Mouse (Mus musculus) kidney, postnatal 0 days (tissue): ENCODE measurements around the gene Arhgef5. TPM values are rescaled to one million over a fixed set of nuclear protein-coding genes. Genes with fewer than 3 reads are reported as not detected.
A peak's percentile ranks its signal among the peaks of the same experiment; 100 is the strongest.

Experiments
- ATAC-seq: fragments of 200-750 bp; cut with Nextera tagmentation; replicated peaks from 2 replicates; pipeline ENCODE4 v1.8.0; 2017; ENCODE audit warnings: low read depth, moderate number of reproducible peaks, moderate TSS enrichment, moderate library complexity; ENCODE audit not compliant: low FRiP score
- DNase-seq: peaks from one replicate; pipeline ENCODE4 v3.0.0-alpha.2; 2016; ENCODE audit warnings: low spot score
- H3K27ac ChIP-seq: fragments of 300-500 bp; sonication (generic); 2 replicates; pipeline ENCODE4 v1.5.1; 2014; ENCODE audit warnings: mild to moderate bottlenecking
- H3K27me3 ChIP-seq: fragments of 300-500 bp; sonication (generic); 2 replicates; pipeline ENCODE4 v1.6.1; 2014; ENCODE audit warnings: low read length, mixed read lengths; ENCODE audit not compliant: insufficient read depth
- H3K36me3 ChIP-seq: fragments of 300-500 bp; sonication (generic); 2 replicates; pipeline ENCODE4 v1.6.1; 2014; ENCODE audit warnings: low read length, mixed read lengths; ENCODE audit not compliant: insufficient read depth
- H3K4me1 ChIP-seq: fragments of 300-500 bp; sonication (generic); replicated peaks from 2 replicates; pipeline ENCODE4 v1.6.1; 2014; ENCODE audit warnings: antibody characterized with exemption, low read length, mixed read lengths; ENCODE audit not compliant: insufficient read depth
- H3K4me2 ChIP-seq: fragments of 300-500 bp; sonication (generic); 2 replicates; pipeline ENCODE4 v1.6.1; 2014; ENCODE audit warnings: mild to moderate bottlenecking, low read length, moderate library complexity, mixed read lengths
- H3K4me3 ChIP-seq: fragments of 300-500 bp; sonication (generic); replicated peaks from 2 replicates; pipeline ENCODE4 v1.5.1; 2014; ENCODE audit warnings: low read depth, low read length
- H3K9ac ChIP-seq: fragments of 300-500 bp; sonication (generic); 2 replicates; pipeline ENCODE4 v1.6.1; 2014; ENCODE audit warnings: low read depth, low read length
- H3K9me3 ChIP-seq: fragments of 300-500 bp; sonication (generic); replicated peaks from 2 replicates; pipeline ENCODE4 v1.6.1; 2016; ENCODE audit warnings: low read length, inconsistent platforms, mixed read lengths
- CTCF ChIP-seq: IDR thresholded peaks from 2 replicates; pipeline ENCODE4 v1.5.1; 2016; ENCODE audit warnings: antibody characterized with exemption, low read depth, mild to moderate bottlenecking, moderate library complexity
- WGBS: fragments of 180-500 bp; shearing (Covaris S2); extraction: QIAGEN DNeasy Blood & Tissue Kit; methylation state at CpG from one replicate; pipeline ENCODE4 v1.1.7; 2014; 5-methylcytosine and 5-hydroxymethylcytosine counted together
- polyA plus RNA-seq: library from polyadenylated mRNA; unstranded; fragments of >200 nt; fragmentation: Nextera tagmentation; extraction: Ambion mirVana; gene quantifications from 2 replicates; pipeline ENCODE4 v1.2.1, GENCODE M21; 2015

Gene Arhgef5
- polyA plus RNA-seq, 1 experiment from 2014 or later, result 16.4 TPM

- Histone ChIP-seq H3K4me1 (no peaks in the 10 kb centered on the region), H3K4me2 (no peak overlapping the region), H3K9me3 (no peaks in the 10 kb centered on the region), H3K27me3 (no peaks in the 10 kb centered on the region), H3K27ac (no peak overlapping the region), H3K36me3 (no peaks in the 10 kb centered on the region), H3K4me3 (no peak overlapping the region), H3K9ac (no peak overlapping the region)
- ATAC-seq (no peak), DNase-seq (no peak)
- no peak for TF ChIP-seq CTCF
- WGBS, result 68% methylated on average over 2 of the region's 2 CpGs
These were observed 4.6 kb upstream of the Arhgef5 start for GRCm38 (mm10) chr6:43260756-43261155.

GRCm38 (mm10) chr6:43266356-43266755 is 974 bp downstream of the Arhgef5 start:
- ATAC-seq (peak; percentile 83), DNase-seq (peak; percentile 86)
- no peaks in the 10 kb centered on the region for H3K36me3 ChIP-seq
- peak overlapping the region; percentile 68 for H3K27ac ChIP-seq
- H3K4me1 ChIP-seq, result peaks cover 4% of the 10 kb centered on the region; the same call in 1 of the 2 replicates
- TF ChIP-seq CTCF, result peak; percentile 29; the same call in 1 of the 2 replicates
- H3K4me3 ChIP-seq, result peak overlapping the region; percentile 59
- under 1% methylated on average over 8 of the region's 8 CpGs for WGBS
- H3K27me3 ChIP-seq, result no peaks in the 10 kb centered on the region
- peak overlapping the region; percentile 75 for H3K9ac ChIP-seq
- H3K4me2 ChIP-seq, result peak overlapping the region; percentile 77
- H3K9me3 ChIP-seq, result no peaks in the 10 kb centered on the region

DNA sequence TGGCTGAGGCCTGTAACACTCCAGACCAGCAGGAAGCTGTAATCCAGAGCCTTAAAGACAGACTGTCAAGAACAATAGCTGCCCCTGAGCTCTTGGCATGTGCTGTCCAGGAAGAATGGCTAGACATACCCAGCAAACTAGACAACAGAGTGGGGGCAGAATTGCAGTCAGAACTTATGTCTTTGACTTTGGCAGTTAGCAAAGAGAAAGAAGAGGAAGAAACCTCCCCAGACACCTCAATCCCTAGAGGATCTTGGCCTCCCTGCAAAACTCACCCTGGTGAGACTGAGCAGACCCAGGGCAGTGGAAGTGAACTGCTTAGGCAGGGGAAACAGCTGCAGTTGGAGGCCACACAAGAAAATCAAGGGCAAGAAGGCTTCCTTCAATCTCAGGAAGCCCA is 7.2 kb downstream of the Arhgef5 start:
- no peak overlapping the region for H3K9ac ChIP-seq
- ATAC-seq, result no peak
- peaks cover 18% of the 10 kb centered on the region; the same call in 1 of the 2 replicates for H3K36me3 ChIP-seq
- peak overlapping the region; percentile 66 for H3K27ac ChIP-seq
- no peaks in the 10 kb centered on the region for H3K9me3 ChIP-seq
- no peaks in the 10 kb centered on the region for H3K27me3 ChIP-seq
- peak; percentile 38 for DNase-seq
- no peak overlapping the region for H3K4me3 ChIP-seq
- no peaks in the 10 kb centered on the region for H3K4me1 ChIP-seq
- TF ChIP-seq CTCF, result no peak
- H3K4me2 ChIP-seq, result no peak overlapping the region

GRCm38 (mm10) chr6:43274123-43274522 is 8.7 kb downstream of the Arhgef5 start:
- H3K9ac ChIP-seq, result no peak overlapping the region
- peaks cover 18% of the 10 kb centered on the region; the same call in 1 of the 2 replicates for H3K36me3 ChIP-seq
- H3K4me1 ChIP-seq, result no peaks in the 10 kb centered on the region
- H3K4me3 ChIP-seq, result no peak overlapping the region
- DNase-seq (peak; percentile 54), ATAC-seq (peak; percentile 47; the same call in 1 of the 2 replicates)
- H3K27me3 ChIP-seq, result no peaks in the 10 kb centered on the region
- H3K9me3 ChIP-seq, result no peaks in the 10 kb centered on the region
- no peak overlapping the region for H3K27ac ChIP-seq
- H3K4me2 ChIP-seq, result no peak overlapping the region
- TF ChIP-seq CTCF, result no peak
- WGBS, result 47% methylated on average over 4 of the region's 4 CpGs

GRCm38 (mm10) chr6:43278247-43278646 is 12.9 kb downstream of the Arhgef5 start:
- Histone ChIP-seq H3K9ac (no peak overlapping the region), H3K4me2 (no peak overlapping the region), H3K9me3 (no peaks in the 10 kb centered on the region), H3K27me3 (no peaks in the 10 kb centered on the region), H3K4me3 (no peak overlapping the region), H3K4me1 (no peaks in the 10 kb centered on the region), H3K36me3 (peaks cover 49% of the 10 kb centered on the region), H3K27ac (no peak overlapping the region)
- DNase-seq, result peak; percentile 62
- no peak for ATAC-seq
- TF ChIP-seq CTCF, result peak; percentile 74

- ATAC-seq, result no peak
- Histone ChIP-seq H3K27ac (no peak overlapping the region), H3K4me2 (no peak overlapping the region), H3K4me3 (no peak overlapping the region), H3K4me1 (no peaks in the 10 kb centered on the region), H3K36me3 (peaks cover 50% of the 10 kb centered on the region), H3K27me3 (no peaks in the 10 kb centered on the region), H3K9ac (no peak overlapping the region), H3K9me3 (no peaks in the 10 kb centered on the region)
- DNase-seq, result no peak
- TF ChIP-seq CTCF, result no peak
- WGBS, result 95% methylated on average over 5 of the region's 5 CpGs
These were observed 15.1 kb downstream of the Arhgef5 start for GRCm38 (mm10) chr6:43280481-43280880.

DNA sequence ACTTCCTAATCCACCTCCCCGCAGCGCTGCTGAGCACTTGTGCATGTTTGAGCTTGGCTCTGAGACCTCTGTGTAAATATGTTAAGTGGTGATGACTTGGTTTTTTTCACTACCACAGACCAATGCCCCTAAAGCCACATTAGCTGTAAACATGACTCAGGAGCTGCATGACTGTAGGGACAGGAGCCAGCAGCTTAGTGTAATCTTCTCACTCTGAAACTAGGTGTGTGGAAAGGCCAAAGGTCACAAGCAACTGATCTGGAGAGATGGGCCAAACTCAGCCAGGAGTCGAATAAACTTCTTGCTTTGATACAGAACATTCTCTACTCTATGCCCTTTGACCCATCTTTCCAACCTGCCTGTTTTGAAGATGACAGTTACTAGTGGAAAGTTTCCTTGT is 26.7 kb downstream of the Arhgef5 start:
- H3K4me1 ChIP-seq, result peaks cover 15% of the 10 kb centered on the region; the same call in 1 of the 2 replicates
- no peak for TF ChIP-seq CTCF
- no peak overlapping the region for H3K4me3 ChIP-seq
- no peak overlapping the region for H3K4me2 ChIP-seq
- no peaks in the 10 kb centered on the region for H3K9me3 ChIP-seq
- H3K36me3 ChIP-seq, result peaks cover 23% of the 10 kb centered on the region
- no peak overlapping the region for H3K9ac ChIP-seq
- peak overlapping the region; percentile 48; the same call in 1 of the 2 replicates for H3K27ac ChIP-seq
- H3K27me3 ChIP-seq, result no peaks in the 10 kb centered on the region
- DNase-seq (no peak), ATAC-seq (0 out of 2 replicates have a peak, but pooled peaks have one; percentile 37)
- 67% methylated on average over 3 of the region's 3 CpGs for WGBS
